Mouse (Mus musculus) CH12.LX (cell line): Measurements from ENCODE around the gene Olfr998. TPM values are rescaled to one million over a fixed set of nuclear protein-coding genes. Genes with fewer than 3 reads are reported as not detected.
"Not testable (repeated sequence)": the region's sequence is repeated elsewhere in the genome, so short reads cannot be mapped to it uniquely, and the experiment has no call there.

ENCODE experiments used
- DNase-seq: peaks from one replicate; pipeline ENCODE4 v3.0.0-alpha.2; 2013; ENCODE audit errors: extremely low read depth
- H3K27ac ChIP-seq: 2 replicates; pipeline ENCODE4 v1.5.1; 2012; ENCODE audit warnings: low read depth, mild to moderate bottlenecking, control low read depth, moderate library complexity; ENCODE audit not compliant: insufficient read depth
- H3K27me3 ChIP-seq: replicated peaks from 2 replicates; pipeline ENCODE3; 2012; ENCODE audit warnings: inconsistent platforms
- H3K36me3 ChIP-seq, 2 experiments: replicated peaks in 1 of 2; 2 replicates each; pipeline versions ENCODE3 to v1.6.1; 2012; ENCODE audit warnings: inconsistent platforms in 1 of 2, low read length in 1 of 2, mild to moderate bottlenecking in 1 of 2, mixed read lengths in 1 of 2, moderate library complexity in 1 of 2; ENCODE audit not compliant: control insufficient read depth in 1 of 2, insufficient read depth in 1 of 2
- H3K4me1 ChIP-seq, 2 experiments: 2 replicates each; pipeline ENCODE4 v1.6.1; 2012; ENCODE audit warnings: inconsistent platforms in 1 of 2, moderate library complexity in 1 of 2; ENCODE audit not compliant: insufficient read depth in 2 of 2, control insufficient read depth in 1 of 2
- H3K4me2 ChIP-seq: 2 replicates; pipeline ENCODE4 v1.6.1; 2012; ENCODE audit warnings: low read depth, mild to moderate bottlenecking, control low read depth; ENCODE audit not compliant: poor library complexity, insufficient read depth, severe bottlenecking
- H3K4me3 ChIP-seq, 3 experiments: fragments of 150-350 bp in 1 of 3; sonication (generic) in 1 of 3; replicated peaks in 1 of 3; 2 replicates each; pipeline versions ENCODE3 to v1.5.1; 2011 to 2012; ENCODE audit warnings: low read depth in 2 of 3, low read length in 2 of 3, mild to moderate bottlenecking in 2 of 3, moderate library complexity in 2 of 3, control low read depth in 1 of 3, improper control_type of control experiment in 1 of 3, inconsistent platforms in 1 of 3, mixed read lengths in 1 of 3; ENCODE audit not compliant: poor library complexity in 1 of 3
- H3K79me2 ChIP-seq: replicated peaks from 2 replicates; pipeline ENCODE4 v1.6.1; 2012; ENCODE audit warnings: mild to moderate bottlenecking, moderate library complexity; ENCODE audit not compliant: control insufficient read depth, poor library complexity, insufficient read depth, severe bottlenecking; ENCODE audit errors: extremely low read depth
- H3K9ac ChIP-seq: 2 replicates; pipeline ENCODE4 v1.6.1; 2012; ENCODE audit warnings: low read depth, mild to moderate bottlenecking, control low read depth, moderate library complexity; ENCODE audit not compliant: insufficient read depth
- H3K9me3 ChIP-seq: replicated peaks from 2 replicates; pipeline ENCODE3; 2012; ENCODE audit warnings: low read length, inconsistent platforms, mixed read lengths
- BHLHE40 ChIP-seq: IDR thresholded peaks from 2 replicates; pipeline ENCODE4 v1.6.1; 2011; ENCODE audit warnings: mild to moderate bottlenecking, low read depth, low read length, improper control_type of control experiment
- CHD1 ChIP-seq: IDR thresholded peaks from 2 replicates; pipeline ENCODE4 v1.6.1; 2012; ENCODE audit warnings: low read depth, low read length, improper control_type of control experiment, inconsistent platforms
- CHD2 ChIP-seq: IDR thresholded peaks from 2 replicates; pipeline ENCODE4 v1.6.1; 2011; ENCODE audit warnings: low read length, improper control_type of control experiment
- E2F4 ChIP-seq: IDR thresholded peaks from 2 replicates; pipeline ENCODE4 v1.6.1; 2011; ENCODE audit warnings: low read depth, low read length, improper control_type of control experiment; ENCODE audit not compliant: insufficient replicate concordance
- GABPA ChIP-seq: IDR thresholded peaks from 2 replicates; pipeline ENCODE4 v1.6.1; 2012; ENCODE audit warnings: low read depth, low read length, improper control_type of control experiment, inconsistent platforms; ENCODE audit not compliant: insufficient replicate concordance
- HCFC1 ChIP-seq: IDR thresholded peaks from 2 replicates; pipeline ENCODE4 v1.6.1; 2012; ENCODE audit warnings: low read depth, mild to moderate bottlenecking, inconsistent platforms, low read length, improper control_type of control experiment
- JUND ChIP-seq: conservative IDR thresholded peaks from 2 replicates; pipeline ENCODE4 v1.6.1; 2011; ENCODE audit warnings: low read depth, low read length, improper control_type of control experiment
- MAX ChIP-seq: IDR thresholded peaks from 2 replicates; pipeline ENCODE4 v1.6.1; 2011; ENCODE audit warnings: low read length, improper control_type of control experiment
- MAZ ChIP-seq: IDR thresholded peaks from 2 replicates; pipeline ENCODE4 v1.6.1; 2012; ENCODE audit warnings: low read depth, mild to moderate bottlenecking, inconsistent platforms, low read length, improper control_type of control experiment, moderate library complexity
- MEF2A ChIP-seq: IDR thresholded peaks from 2 replicates; pipeline ENCODE4 v1.6.1; 2014; ENCODE audit warnings: low read depth, mild to moderate bottlenecking, inconsistent platforms, low read length, improper control_type of control experiment, borderline replicate concordance
- MXI1 ChIP-seq: IDR thresholded peaks from 2 replicates; pipeline ENCODE4 v1.6.1; 2011; ENCODE audit warnings: mild to moderate bottlenecking, low read depth, low read length, improper control_type of control experiment
- MYC ChIP-seq: IDR thresholded peaks from 2 replicates; pipeline ENCODE4 v1.6.1; 2011; ENCODE audit warnings: low read depth, mild to moderate bottlenecking, improper control_type of control experiment, low read length
- NRF1 ChIP-seq: IDR thresholded peaks from 2 replicates; pipeline ENCODE4 v1.6.1; 2014; ENCODE audit warnings: low read depth, mild to moderate bottlenecking, inconsistent platforms, low read length, improper control_type of control experiment, moderate library complexity
- POLR2A ChIP-seq: IDR thresholded peaks from 2 replicates; pipeline ENCODE4 v1.6.1; 2011; ENCODE audit warnings: low read depth, mild to moderate bottlenecking, improper control_type of control experiment, low read length
- RAD21 ChIP-seq: IDR thresholded peaks from 2 replicates; pipeline ENCODE4 v1.6.1; 2011; ENCODE audit warnings: low read depth, mild to moderate bottlenecking, low read length, improper control_type of control experiment, moderate library complexity
- RCOR1 ChIP-seq: conservative IDR thresholded peaks from 2 replicates; pipeline ENCODE4 v1.6.1; 2012; ENCODE audit warnings: low read depth, mild to moderate bottlenecking, inconsistent platforms, low read length, improper control_type of control experiment
- UBTF ChIP-seq: IDR thresholded peaks from 2 replicates; pipeline ENCODE4 v1.6.1; 2012; ENCODE audit warnings: low read depth, mild to moderate bottlenecking, inconsistent platforms, low read length, improper control_type of control experiment, moderate library complexity
- USF2 ChIP-seq: conservative IDR thresholded peaks from 2 replicates; pipeline ENCODE4 v1.6.1; 2011; ENCODE audit warnings: low read depth, low read length, improper control_type of control experiment
- ZMIZ1 ChIP-seq: IDR thresholded peaks from 2 replicates; pipeline ENCODE4 v1.6.1; 2012; ENCODE audit warnings: low read depth, mild to moderate bottlenecking, inconsistent platforms, low read length, improper control_type of control experiment
- dilution Hi-C: fragments of 300-500 bp; cut with MboI; formaldehyde crosslinking; loops from 2 replicates; pipeline ENCODE4 v1.14.3; 2020; ENCODE audit warnings: low sequenced_read_pairs; ENCODE audit not compliant: extremely low pct_unique_long_range_greater_than_20kb, extremely low pct_ligation_motif_present
- in situ Hi-C: fragments of 300-500 bp; cut with MboI; formaldehyde crosslinking; loops from 3 replicates; pipeline ENCODE4 v1.14.3; 2019; ENCODE audit warnings: low sequenced_read_pairs, low pct_ligation_motif_present, low pct_unique_long_range_greater_than_20kb, mixed read lengths
- polyA plus RNA-seq: library from polyadenylated mRNA; unstranded; fragments of >175 nt; gene quantifications from 2 replicates; pipeline ENCODE4 v1.2.1, GENCODE M21; 2012; ENCODE audit warnings: low read depth; ENCODE audit not compliant: insufficient read length
- total RNA-seq, 2 experiments: library from RNA; depleted of rRNA; stranded (reverse); fragments of 300-350 nt in 1 of 2; fragments of >200 nt in 1 of 2; gene quantifications; 2 replicates each; pipeline ENCODE4 v1.2.3; 2012 to 2014

Gene Olfr998
- total RNA-seq (2012; rRNA removed), result not detected in 2 replicates
- total RNA-seq (2014; rRNA removed), result not detected in 2 replicates
- polyA plus RNA-seq, result not detected in 2 replicates

DNA sequence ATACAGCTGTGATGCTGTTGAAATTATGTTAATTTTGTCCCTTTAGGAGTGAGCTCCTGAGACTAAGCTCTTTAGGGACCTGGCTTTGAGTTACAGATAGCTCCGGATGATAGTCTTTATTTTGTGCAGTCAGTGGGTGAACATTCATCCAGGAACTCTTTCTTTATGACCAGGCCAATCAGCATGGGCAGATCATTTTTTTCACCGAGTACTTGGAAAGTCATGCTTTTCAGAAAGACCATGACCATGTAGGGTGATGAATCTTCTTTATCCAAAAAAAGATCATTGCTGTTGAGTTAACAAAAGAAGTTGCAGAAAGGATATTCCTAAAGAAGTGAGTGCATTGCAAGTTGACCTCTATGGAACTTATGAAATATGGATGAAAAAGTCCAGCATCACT lies at the start of gene Olfr998:
TSS of gene Olfr998 (plus strand) at position 301 of the 400 bp plus-strand sequence.
- H3K4me3 ChIP-seq, H3K79me2 ChIP-seq, H3K9ac ChIP-seq, H3K4me2 ChIP-seq, in situ Hi-C loops, H3K27me3 ChIP-seq, DNase-seq, dilution Hi-C loops, H3K36me3 ChIP-seq, H3K4me1 ChIP-seq, H3K27ac ChIP-seq, H3K9me3 ChIP-seq: not testable (repeated sequence)

- no peak for TF ChIP-seq USF2
- no peak for TF ChIP-seq CHD2
- TF ChIP-seq HCFC1, result no peak
- TF ChIP-seq GABPA, result no peak
- TF ChIP-seq RCOR1, result no peak
- no peak for TF ChIP-seq E2F4
- no peak for TF ChIP-seq UBTF
- no peak for TF ChIP-seq RAD21
- TF ChIP-seq JUND, result no peak
- no peak for TF ChIP-seq CHD1
- no peak for TF ChIP-seq POLR2A
- TF ChIP-seq MEF2A, result no peak
- TF ChIP-seq MXI1, result no peak
- TF ChIP-seq ZMIZ1, result no peak
- TF ChIP-seq MYC, result no peak
- no peak for TF ChIP-seq MAX
- no peak for TF ChIP-seq NRF1
- no peak for TF ChIP-seq MAZ
- TF ChIP-seq BHLHE40, result no peak
These were observed 33.9 kb upstream of the Olfr998 start for GRCm38 (mm10) chr2:85554806-85555205.

More at GRCm38 (mm10) chr2:85554806-85555205, 33.9 kb upstream of the Olfr998 start:
- Histone ChIP-seq H3K4me1 (no peaks in the 10 kb centered on the region), H3K9me3 (no peaks in the 10 kb centered on the region), H3K4me2 (no peak overlapping the region), H3K4me3 (no peak overlapping the region), H3K9ac (no peak overlapping the region), H3K36me3 (no peaks in the 10 kb centered on the region), H3K27me3 (peaks cover 2% of the 10 kb centered on the region), H3K27ac (no peak overlapping the region), H3K79me2 (no peaks in the 10 kb centered on the region)
- in situ Hi-C loops, result loop anchor here (25.0 kb wide), 1 partner anchor 268 kb away; no protein-coding TSS in a partner anchor
- no peak for DNase-seq
- dilution Hi-C loops, result no loop called here
